Mouse (Mus musculus) lung, postnatal 0 days (tissue): ENCODE data around the gene Gpr132.

Experiments used
- CTCF ChIP-seq: IDR thresholded peaks from 2 replicates; pipeline ENCODE4 v1.5.1; 2016; ENCODE audit warnings: antibody characterized with exemption, mild to moderate bottlenecking
- EP300 ChIP-seq: IDR thresholded peaks from 2 replicates; pipeline ENCODE4 v1.6.1; 2016; ENCODE audit warnings: antibody characterized with exemption, mild to moderate bottlenecking, control low read depth

- TF ChIP-seq CTCF (no peak), EP300 (no peak)
Observed at GRCm38 (mm10) chr12:112867106-112867674, 838 bp downstream of the Gpr132 start.
